Mouse (Mus musculus) kidney, postnatal 14 days (tissue): ENCODE results near the gene Luc7l2.

Experiments used
- DNase-seq: peaks from one replicate; pipeline ENCODE4 v3.0.0; 2022; ENCODE audit warnings: mixed read lengths

The Luc7l2 gene

GRCm38 (mm10) chr6:38580112-38580857 lies 29.2 kb downstream of the Luc7l2 start:
- no peak for DNase-seq

DNA sequence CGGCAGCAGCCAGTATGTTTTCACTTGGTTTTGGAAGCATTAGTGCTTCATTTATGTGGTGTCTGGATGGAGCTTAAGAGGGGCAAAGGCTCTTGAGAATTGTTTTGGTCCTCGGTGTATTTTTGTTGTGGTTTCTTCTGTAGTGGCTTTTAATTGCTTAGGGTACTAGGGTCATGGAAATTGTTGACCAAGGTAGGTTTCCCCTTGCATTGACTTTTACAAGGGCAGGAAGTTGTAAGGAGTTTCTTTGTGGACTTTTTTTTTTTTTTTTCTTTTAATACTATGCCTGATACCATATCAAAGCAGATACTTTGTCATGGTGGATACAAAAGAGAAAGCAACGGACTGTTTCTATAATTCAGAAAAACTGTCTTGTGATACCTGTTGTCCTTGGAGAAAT lies 30.6 kb downstream of the Luc7l2 start:
- no peak for DNase-seq

DNA sequence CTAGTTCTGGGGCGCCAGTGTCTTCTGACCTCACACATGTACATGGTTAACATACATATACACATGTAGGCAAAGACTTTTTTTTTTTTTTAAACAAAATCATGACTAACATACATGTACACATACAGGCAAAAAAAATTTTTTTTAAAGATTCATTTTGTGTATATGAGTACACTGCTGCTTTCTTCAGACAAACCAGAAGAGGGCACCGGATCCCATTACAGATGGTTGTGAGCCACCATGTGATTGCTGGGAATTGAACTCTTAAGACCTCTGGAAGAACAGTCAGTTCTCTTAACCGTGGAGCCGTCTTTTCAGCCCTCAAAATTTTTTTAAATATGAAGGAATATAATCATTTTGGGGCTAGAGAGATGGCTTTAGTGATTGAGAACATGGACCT lies 46.3 kb downstream of the Luc7l2 start:
- no peak for DNase-seq

DNA sequence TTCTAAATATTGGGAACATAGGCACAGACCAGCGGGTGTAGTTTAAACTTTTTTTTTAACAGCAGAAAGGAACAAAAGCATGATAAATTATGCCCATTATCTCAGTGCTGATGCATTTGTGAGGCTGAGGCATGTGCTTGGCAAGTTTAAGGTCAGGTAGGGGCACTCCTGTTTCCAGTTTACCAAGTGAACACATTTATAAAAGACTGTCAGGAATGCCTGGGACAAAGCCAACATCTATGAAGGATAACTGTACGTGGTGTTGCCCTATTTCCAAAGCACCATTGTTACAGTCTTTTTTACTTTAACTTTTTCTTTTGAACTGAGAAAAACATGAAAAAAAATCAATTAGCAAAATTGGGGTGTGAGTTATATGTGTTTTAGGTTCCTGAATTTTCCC lies 58.8 kb downstream of the Luc7l2 start:
- DNase-seq = no peak

DNA sequence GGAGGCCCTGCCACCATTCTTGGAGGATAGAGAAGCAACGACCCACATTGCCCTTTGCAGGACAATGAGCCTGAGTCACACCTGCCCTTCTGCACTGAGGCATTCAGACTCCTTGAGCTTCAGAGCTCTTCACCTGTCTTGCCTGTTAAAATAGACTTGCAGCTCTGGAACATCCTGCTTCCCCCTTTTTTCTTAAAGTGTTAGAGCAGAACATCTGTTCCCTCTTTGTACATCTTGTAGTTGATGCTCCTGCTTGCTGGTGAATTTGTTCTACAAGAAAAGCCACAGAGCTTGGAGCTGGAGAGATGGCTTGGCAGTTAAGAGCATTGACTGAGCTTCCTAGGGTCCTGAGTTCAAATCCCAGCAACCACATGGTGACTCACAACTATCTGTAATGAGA lies 71.3 kb downstream of the Luc7l2 start:
- DNase-seq = no peak

GRCm38 (mm10) chr6:38623457-38623856 lies 72.3 kb downstream of the Luc7l2 start:
- no peak for DNase-seq

DNA sequence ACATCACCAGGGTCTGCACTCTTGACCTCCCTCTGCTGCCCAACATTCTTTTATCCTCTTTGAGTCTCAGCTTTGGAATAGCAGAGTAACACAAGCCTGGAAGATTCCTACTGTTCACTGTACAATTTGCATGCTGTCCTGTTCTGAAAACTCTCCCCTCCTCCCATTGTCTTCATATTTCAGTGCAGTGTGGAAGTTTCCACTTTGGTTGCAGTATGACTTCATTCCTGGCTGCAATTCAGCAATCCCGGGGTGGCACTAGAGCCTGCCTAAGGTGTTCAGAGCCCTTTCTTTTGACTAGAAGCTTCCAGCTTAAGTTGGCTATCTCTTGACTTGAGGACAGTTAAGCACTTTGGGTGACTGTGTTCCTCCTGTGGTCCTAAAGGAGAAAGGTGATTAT lies 73.3 kb downstream of the Luc7l2 start:
- peak; percentile 31 for DNase-seq

GRCm38 (mm10) chr6:38626086-38626485 lies 75.0 kb downstream of the Luc7l2 start:
- DNase-seq = no peak

- DNase-seq = no peak
Measured at GRCm38 (mm10) chr6:38627081-38627480, 75.9 kb downstream of the Luc7l2 start.

- DNase-seq = no peak
Measured at GRCm38 (mm10) chr6:38627486-38627885, 76.4 kb downstream of the Luc7l2 start.

DNA sequence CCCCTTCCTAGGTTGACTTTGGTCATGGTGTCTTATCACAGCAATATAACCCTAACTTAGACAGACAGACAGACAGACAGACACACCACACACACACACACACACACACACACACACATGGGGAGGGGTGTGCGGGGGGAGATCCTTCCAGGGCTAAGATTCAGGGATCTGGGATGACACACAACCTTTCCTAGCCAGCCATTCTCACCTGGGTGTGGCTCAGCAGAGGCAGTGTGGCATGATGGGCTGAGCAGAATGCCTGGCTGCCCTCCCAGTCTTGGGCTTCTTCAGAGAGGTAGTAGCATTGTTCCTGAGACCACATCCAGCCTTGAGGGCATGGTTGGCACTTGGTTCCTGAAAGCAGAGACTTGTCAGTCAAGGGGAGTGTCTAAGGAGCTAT lies 78.4 kb downstream of the Luc7l2 start:
- DNase-seq = no peak

- DNase-seq = no peak
Measured at GRCm38 (mm10) chr6:38632826-38633225, 81.7 kb downstream of the Luc7l2 start.

GRCm38 (mm10) chr6:38634461-38634860 lies 83.3 kb downstream of the Luc7l2 start:
- no peak for DNase-seq

DNA sequence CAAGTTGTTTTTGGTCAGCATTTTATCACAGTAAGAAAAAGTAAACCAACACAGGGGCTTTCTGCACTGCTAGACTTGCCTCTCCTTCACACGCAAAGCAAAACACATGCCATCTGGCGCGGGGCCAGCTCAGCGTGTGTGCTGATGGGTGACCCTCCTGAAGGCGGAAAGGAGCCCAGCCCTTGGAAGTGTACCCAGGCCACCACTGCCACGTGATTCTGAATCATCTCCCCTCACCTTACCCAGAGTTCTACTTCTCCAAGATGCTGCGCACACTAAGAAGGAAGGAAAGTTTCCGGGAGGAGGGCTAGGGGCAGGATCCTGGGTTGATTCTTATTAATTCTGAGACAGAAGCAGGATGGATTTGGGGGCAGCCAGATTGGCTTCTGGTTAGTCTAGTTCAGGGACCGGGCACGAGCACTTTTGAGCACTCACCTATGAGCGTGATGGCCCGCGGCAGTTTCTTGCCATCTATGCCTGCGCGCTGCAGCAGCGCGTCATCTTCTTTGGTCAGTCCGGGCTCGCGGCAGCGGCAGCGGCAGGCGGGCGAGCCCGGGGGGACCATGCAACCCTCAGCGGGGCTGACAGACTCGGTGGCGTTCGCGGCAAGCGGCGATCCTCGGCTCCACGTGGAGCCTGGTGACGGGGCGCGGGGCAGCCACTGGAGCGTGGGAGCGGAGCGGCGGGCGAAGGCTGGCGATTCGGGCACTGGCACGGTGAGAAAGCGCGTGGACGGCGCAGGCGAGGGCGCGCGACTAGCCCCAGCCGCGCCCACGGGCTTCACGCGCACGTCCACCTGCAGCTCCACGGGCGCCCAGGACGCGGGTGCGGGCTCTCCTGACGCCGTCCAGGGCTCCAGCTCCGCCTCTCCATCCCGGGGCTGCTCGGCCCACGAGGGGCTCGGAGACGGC lies 85.1 kb downstream of the Luc7l2 start:
- DNase-seq = peak; percentile 68

DNA sequence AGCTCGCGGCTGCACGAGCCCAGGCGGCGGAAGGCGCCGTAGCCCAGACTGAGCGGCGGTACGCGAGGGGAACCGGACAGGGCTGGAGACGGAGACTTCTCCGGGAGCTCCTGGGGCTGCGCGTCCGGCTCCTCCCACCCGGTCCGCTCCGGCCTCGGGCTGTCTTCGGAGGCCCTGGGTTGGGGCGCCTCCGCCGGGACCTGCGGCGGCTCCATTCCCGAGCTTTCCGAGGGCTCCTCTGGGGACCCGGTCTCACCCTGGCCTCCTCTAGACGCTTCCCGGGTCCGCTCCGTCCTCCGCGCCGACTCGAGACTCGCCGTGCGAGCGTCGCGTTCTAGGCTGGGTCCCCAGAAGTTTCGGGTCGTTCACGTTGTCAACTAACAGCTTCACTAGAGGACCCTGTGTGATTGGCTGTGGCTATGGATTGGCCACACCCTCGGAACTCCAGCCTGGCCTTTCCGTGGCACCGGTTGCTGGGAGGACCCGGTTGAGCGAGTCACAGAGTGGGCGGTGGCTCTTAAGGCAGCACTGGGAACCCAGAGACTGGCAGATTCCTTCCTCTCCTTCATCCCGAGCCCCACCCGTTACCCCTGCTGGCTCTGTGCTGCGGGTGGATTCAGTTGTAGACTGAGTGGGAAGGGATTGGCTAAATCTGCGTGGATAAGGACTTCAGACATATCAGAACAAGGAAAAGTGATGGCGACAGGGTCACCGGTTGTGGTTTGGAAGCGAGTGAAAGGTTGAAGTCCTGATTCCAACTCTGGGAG lies 85.9 kb downstream of the Luc7l2 start, which contains the start of gene Klrg2:
Gene Klrg2 (minus strand): TSS at position 391 of the 767 bp plus-strand sequence.
- peak; percentile 82 for DNase-seq

DNA sequence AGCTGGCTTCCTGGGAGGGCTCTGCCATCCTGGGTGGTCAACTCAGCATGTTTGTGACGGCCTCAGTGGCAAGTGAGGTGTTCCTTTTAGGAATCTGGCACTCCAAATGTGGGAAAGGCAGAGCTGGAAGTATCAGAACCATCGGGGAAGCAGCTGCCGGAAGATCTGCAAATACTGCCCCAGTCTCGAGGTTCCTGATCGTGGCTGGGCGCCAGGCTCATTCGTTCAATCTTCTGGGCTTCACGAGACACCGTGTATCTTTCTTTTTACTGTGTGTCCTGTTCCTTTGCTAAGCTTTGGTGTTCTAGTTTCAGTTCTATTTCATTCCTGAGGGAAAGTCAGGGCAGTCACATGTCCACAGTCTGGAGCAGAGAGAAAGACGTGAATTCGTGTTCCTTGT lies 89.3 kb downstream of the Luc7l2 start:
- no peak for DNase-seq

DNA sequence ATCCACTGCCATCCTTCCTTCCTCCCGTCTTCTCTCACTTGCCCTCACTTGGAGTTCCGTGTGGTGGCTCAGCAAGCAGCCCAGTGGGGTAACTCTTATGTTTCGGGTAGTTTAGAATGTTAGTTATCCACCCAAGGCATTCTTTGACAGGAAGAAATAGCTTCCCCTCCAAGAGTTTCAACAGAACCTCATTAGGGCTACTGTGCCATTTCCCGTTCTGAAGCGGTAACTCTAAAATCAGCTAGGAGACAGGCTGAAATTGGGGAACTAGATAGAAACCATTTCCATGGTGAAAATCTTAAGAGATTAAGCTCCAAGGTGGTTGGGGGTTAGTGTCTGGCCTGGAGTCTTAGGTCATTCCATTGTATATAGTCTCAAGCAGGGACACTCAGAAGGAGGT lies 90.1 kb downstream of the Luc7l2 start:
- DNase-seq = no peak

DNA sequence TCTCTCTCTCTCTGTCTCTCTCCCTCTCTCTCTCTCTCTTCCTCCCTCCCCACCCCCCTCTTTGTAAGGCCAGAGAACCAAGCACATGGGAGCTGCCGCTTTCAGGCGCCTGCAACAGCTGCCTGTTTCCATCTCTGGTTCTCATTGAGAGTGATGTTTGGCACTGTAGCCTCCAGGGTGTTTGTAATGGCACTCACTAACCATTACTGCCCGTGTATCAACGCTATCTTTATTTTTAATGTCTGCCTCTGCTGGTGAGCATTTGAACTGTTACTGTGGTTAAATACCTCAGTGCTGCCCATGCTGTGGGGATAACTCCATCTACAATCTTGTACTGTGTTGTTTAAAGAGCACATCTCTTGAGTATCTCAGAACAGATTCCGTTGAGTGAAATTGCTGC lies 90.5 kb downstream of the Luc7l2 start:
- no peak for DNase-seq

GRCm38 (mm10) chr6:38642593-38642992 lies 91.5 kb downstream of the Luc7l2 start:
- no peak for DNase-seq

- no peak for DNase-seq
Measured at GRCm38 (mm10) chr6:38643039-38643438, 91.9 kb downstream of the Luc7l2 start.

DNA sequence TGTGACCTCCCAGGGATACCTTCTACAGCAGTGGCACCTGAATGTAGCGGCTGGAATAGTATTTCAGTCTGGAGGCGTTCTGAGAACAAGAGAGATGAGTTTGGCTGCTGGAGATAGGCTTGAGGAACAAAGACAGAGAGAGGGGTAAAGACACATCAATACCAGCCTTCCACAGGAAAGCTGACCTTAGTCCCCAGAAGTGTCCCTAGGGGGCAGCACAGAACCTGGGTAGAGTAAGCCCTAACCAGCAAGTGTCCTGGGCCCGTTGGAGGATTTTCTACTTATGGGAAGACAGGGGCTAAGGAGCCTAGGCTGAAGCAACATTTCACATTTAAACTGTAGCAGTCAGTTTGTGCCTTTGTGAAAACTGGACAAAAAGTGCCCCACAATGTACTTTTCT lies 98.4 kb downstream of the Luc7l2 start:
- peak; percentile 13 for DNase-seq

- DNase-seq = peak; percentile 71
Measured at GRCm38 (mm10) chr6:38650263-38650937, 99.3 kb downstream of the Luc7l2 start.
